Mouse (Mus musculus): ENCODE measurements around the gene Wdr83. TPM values are rescaled to one million over a fixed set of nuclear protein-coding genes. Genes with fewer than 3 reads are reported as not detected.

Gene Wdr83
- polyA plus RNA-seq, 1 experiment from 2014 or later, result 33.1 TPM

DNA sequence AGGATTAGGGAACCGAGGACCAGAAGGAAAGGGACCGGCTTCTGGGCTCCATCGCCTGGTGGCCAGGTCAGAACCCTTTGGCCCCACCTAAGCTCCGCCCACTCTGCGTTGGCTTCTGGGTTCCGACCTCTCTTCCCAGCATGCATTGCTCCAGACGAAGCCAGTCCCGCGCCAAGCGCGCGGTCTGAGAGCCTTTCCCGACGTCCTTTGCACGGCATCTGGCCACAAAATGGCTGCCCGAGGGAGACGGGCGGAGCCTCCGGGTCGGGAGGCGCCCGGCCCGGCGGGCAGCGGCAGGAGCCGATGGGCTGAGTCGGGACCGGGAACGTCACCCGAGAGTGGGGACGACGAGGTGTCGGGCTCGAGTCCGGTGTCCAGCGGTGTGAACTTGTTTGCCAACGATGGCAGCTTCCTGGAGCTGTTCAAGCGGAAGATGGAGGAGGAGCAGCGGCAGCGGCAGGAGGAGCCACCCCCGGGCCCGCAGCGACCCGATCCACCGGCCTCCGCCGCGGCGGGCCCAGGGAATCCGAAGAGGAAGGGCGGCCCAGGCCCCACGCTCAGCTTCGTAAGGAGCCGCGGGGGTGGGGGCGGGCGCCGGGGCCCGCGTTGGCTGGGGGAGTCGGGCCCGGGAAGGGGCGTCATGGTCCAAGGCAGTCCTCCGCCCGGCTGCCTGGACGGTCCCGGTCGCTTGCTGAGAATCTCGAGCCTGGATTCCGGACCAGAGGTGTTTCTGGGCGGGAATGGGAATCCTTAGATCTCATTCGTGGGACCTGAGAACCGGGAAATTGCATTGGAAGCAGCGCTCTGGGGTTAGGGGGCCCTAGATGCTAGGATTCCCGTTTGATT lies 54.2 kb downstream of the Wdr83 start, which contains the start of gene Trir:
Gene Trir, plus strand, starts transcription at position 154 of the 846 bp plus-strand sequence.
- peak within 1 kb of the TSS; percentile 63 for H3K4me2 ChIP-seq (ENCODE audit: low read depth, low read length)
- peaks cover 52% of the 10 kb centered on the region for H3K36me3 ChIP-seq (ENCODE audit: control insufficient read depth, insufficient read depth, low read length)
- peak within 1 kb of the TSS; percentile 98 for H3K4me3 ChIP-seq (ENCODE audit: low read depth, low read length)
- peaks cover 15% of the 10 kb centered on the region for H3K4me1 ChIP-seq (ENCODE audit: control insufficient read depth, insufficient read depth, low read length)
- no peaks in the 10 kb centered on the region for H3K27me3 ChIP-seq (replicated peaks; ENCODE audit: control insufficient read depth, insufficient read depth, low read length)
- peak within 1 kb of the TSS; percentile 93 for H3K27ac ChIP-seq (replicated peaks; ENCODE audit: low read depth, low read length)
- H3K9ac ChIP-seq (ENCODE audit: low read depth, low read length), result peak within 1 kb of the TSS; percentile 99
- ATAC-seq (ENCODE audit: low read depth) (peak; percentile 83), DNase-seq (ENCODE audit: low spot score) (peak; percentile 98)
- no peaks in the 10 kb centered on the region for H3K9me3 ChIP-seq (ENCODE audit: control insufficient read depth, low read length)
- WGBS, result under 1% methylated on average over 54 of the region's 75 CpGs

DNA sequence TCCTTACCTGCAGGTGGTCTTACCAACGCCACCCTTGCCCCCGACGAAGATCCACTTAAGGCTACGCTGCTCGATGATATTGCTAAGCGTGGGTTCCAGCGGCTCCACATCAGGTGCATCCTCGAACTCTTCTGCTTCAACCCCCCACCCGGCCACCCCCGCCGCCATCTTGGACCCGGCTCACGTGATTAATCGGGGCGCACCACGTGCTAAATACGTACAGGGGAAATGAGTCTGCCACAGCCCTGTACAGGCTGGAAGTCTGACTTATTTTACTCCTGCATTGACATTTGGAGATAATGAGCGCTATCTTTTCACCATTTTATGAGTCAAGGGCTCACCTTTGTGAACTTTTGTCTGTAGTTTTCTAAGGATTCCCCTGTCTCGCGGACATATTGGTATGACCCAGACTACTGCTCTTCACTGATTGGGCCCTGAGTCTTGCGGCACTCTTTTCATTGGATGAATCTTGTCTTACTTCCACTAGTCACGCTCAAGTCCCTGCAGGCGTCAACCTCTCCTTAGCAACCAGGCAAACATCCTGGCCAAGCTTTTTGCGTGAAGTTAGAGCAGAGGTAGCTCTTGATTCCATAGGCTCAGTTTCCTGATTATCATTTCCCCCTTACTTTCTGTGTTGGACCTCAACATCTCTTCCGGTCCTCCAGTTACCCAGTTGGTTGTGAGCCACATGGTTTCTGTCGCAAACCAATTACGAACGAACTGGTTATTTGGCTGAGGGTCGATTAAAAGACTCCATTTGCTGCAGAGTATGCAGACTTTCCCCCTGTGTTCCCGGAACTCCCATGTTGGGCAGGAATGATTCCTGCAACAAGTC lies 55.8 kb downstream of the Wdr83 start, which contains the start of gene Asna1:
Gene Asna1, minus strand, starts transcription at position 184 of the 835 bp plus-strand sequence.
- Histone ChIP-seq H3K27ac (replicated peaks; ENCODE audit: low read depth, low read length) (peak within 1 kb of the TSS; percentile 93), H3K9me3 (ENCODE audit: control insufficient read depth, low read length) (no peaks in the 10 kb centered on the region), H3K27me3 (replicated peaks; ENCODE audit: control insufficient read depth, insufficient read depth, low read length) (no peaks in the 10 kb centered on the region), H3K36me3 (ENCODE audit: control insufficient read depth, insufficient read depth, low read length) (peaks cover 48% of the 10 kb centered on the region), H3K4me2 (ENCODE audit: low read depth, low read length) (peak within 1 kb of the TSS; percentile 63), H3K4me3 (ENCODE audit: low read depth, low read length) (peak within 1 kb of the TSS; percentile 81), H3K9ac (ENCODE audit: low read depth, low read length) (peak within 1 kb of the TSS; percentile 80), H3K4me1 (ENCODE audit: control insufficient read depth, insufficient read depth, low read length) (peaks cover 15% of the 10 kb centered on the region)
- WGBS, result 7% methylated on average over 30 of the region's 30 CpGs
- ATAC-seq (ENCODE audit: low read depth) (peak; percentile 92), DNase-seq (ENCODE audit: low spot score) (peak; percentile 98)

Small RNA genes lying within 50 kb of the gene (microRNA-seq; reads per million reads assigned to microRNA genes)
- gene Gm23388 (ENCODE audit: borderline number of aligned reads), result not detected
- gene Mir7070 (ENCODE audit: borderline number of aligned reads), result 0.83 reads per million

Other genes starting within 250 kb of the Wdr83 start
- 41.3 and 41.5 TPM in 2 replicates for gene Gadd45gip1, start 249.8 kb downstream of the Wdr83 start, polyA plus RNA-seq (2014; fragmentation: Nextera tagmentation; extraction: Ambion mirVana)
- 109 and 111 TPM in 2 replicates for gene Rad23a, start 240.6 kb downstream of the Wdr83 start, polyA plus RNA-seq (2014; fragmentation: Nextera tagmentation; extraction: Ambion mirVana)
- 805 and 891 TPM in 2 replicates for gene Calr, start 234.4 kb downstream of the Wdr83 start, polyA plus RNA-seq (2014; fragmentation: Nextera tagmentation; extraction: Ambion mirVana)
- gene Farsa, start 224.3 kb downstream of the Wdr83 start, polyA plus RNA-seq (2014; fragmentation: Nextera tagmentation; extraction: Ambion mirVana), result 67.1 and 76.5 TPM in 2 replicates
- 68.5 and 71.8 TPM in 2 replicates for gene Syce2, start 209.2 kb downstream of the Wdr83 start, polyA plus RNA-seq (2014; fragmentation: Nextera tagmentation; extraction: Ambion mirVana)
- 27.3 and 33.2 TPM in 2 replicates for gene Gcdh, start 187.4 kb downstream of the Wdr83 start, polyA plus RNA-seq (2014; fragmentation: Nextera tagmentation; extraction: Ambion mirVana)
- gene Klf1, start 179.4 kb downstream of the Wdr83 start, polyA plus RNA-seq (2014; fragmentation: Nextera tagmentation; extraction: Ambion mirVana), result 2.1 and 2.2 TPM in 2 replicates
- 10.1 and 11.5 TPM in 2 replicates for gene Dnase2a, start 172.7 kb downstream of the Wdr83 start, polyA plus RNA-seq (2014; fragmentation: Nextera tagmentation; extraction: Ambion mirVana)
- 3.4 and 3.6 TPM in 2 replicates for gene Mast1, start 143.9 kb downstream of the Wdr83 start, polyA plus RNA-seq (2014; fragmentation: Nextera tagmentation; extraction: Ambion mirVana)
- gene Rtbdn, start 134.3 kb downstream of the Wdr83 start, polyA plus RNA-seq (2014; fragmentation: Nextera tagmentation; extraction: Ambion mirVana), result 0.20 TPM in 1 of 2 replicates, not detected in the other
- not detected in 2 replicates for gene Gm49661, start 111.9 kb downstream of the Wdr83 start, polyA plus RNA-seq (2014; fragmentation: Nextera tagmentation; extraction: Ambion mirVana)
- gene Prdx2, start 111.7 kb downstream of the Wdr83 start, polyA plus RNA-seq (2014; fragmentation: Nextera tagmentation; extraction: Ambion mirVana), result 715 and 771 TPM in 2 replicates
- gene Rnaseh2a, start 111.5 kb downstream of the Wdr83 start, polyA plus RNA-seq (2014; fragmentation: Nextera tagmentation; extraction: Ambion mirVana), result 73.7 and 88.9 TPM in 2 replicates
- gene Junb, start 102.6 kb downstream of the Wdr83 start, polyA plus RNA-seq (2014; fragmentation: Nextera tagmentation; extraction: Ambion mirVana), result 16.8 and 18.4 TPM in 2 replicates
- 13.1 and 15.3 TPM in 2 replicates for gene Hook2, start 90.7 kb downstream of the Wdr83 start, polyA plus RNA-seq (2014; fragmentation: Nextera tagmentation; extraction: Ambion mirVana)
- gene Best2, start 66.8 kb downstream of the Wdr83 start, polyA plus RNA-seq (2014; fragmentation: Nextera tagmentation; extraction: Ambion mirVana), result 0.30 and 0.58 TPM in 2 replicates
- gene Asna1, start 56.0 kb downstream of the Wdr83 start, polyA plus RNA-seq (2014; fragmentation: Nextera tagmentation; extraction: Ambion mirVana), result 97.3 and 101 TPM in 2 replicates
- gene Trir, start 54.5 kb downstream of the Wdr83 start, polyA plus RNA-seq (2014; fragmentation: Nextera tagmentation; extraction: Ambion mirVana), result 127 and 133 TPM in 2 replicates
- gene Tnpo2, start 44.4 kb downstream of the Wdr83 start, polyA plus RNA-seq (2014; fragmentation: Nextera tagmentation; extraction: Ambion mirVana), result 22.9 and 24.8 TPM in 2 replicates
- 20.9 and 25.8 TPM in 2 replicates for gene Fbxw9, start 21.3 kb downstream of the Wdr83 start, polyA plus RNA-seq (2014; fragmentation: Nextera tagmentation; extraction: Ambion mirVana)
- gene Gm5741, start 13.3 kb downstream of the Wdr83 start, polyA plus RNA-seq (2014; fragmentation: Nextera tagmentation; extraction: Ambion mirVana), result 0.68 TPM in 1 of 2 replicates, not detected in the other
- 44.0 and 49.5 TPM in 2 replicates for gene Dhps, start 9.5 kb downstream of the Wdr83 start, polyA plus RNA-seq (2014; fragmentation: Nextera tagmentation; extraction: Ambion mirVana)
- 125 and 127 TPM in 2 replicates for gene Wdr83os, start 566 bp downstream of the Wdr83 start, polyA plus RNA-seq (2014; fragmentation: Nextera tagmentation; extraction: Ambion mirVana)
- 35.3 and 35.6 TPM in 2 replicates for gene Man2b1, start 2.0 kb upstream of the Wdr83 start, polyA plus RNA-seq (2014; fragmentation: Nextera tagmentation; extraction: Ambion mirVana)
- 1.6 TPM in 2 replicates for gene Zfp791, start 41.8 kb upstream of the Wdr83 start, polyA plus RNA-seq (2014; fragmentation: Nextera tagmentation; extraction: Ambion mirVana)
- gene Cks1brt, start 70.6 kb upstream of the Wdr83 start, polyA plus RNA-seq (2014; fragmentation: Nextera tagmentation; extraction: Ambion mirVana), result not detected in 2 replicates
- gene Olfr371, start 144.7 kb upstream of the Wdr83 start, polyA plus RNA-seq (2014; fragmentation: Nextera tagmentation; extraction: Ambion mirVana), result 0.18 TPM in 1 of 2 replicates, not detected in the other
- gene Orc6, start 218.3 kb upstream of the Wdr83 start, polyA plus RNA-seq (2014; fragmentation: Nextera tagmentation; extraction: Ambion mirVana), result 90.7 and 92.7 TPM in 2 replicates
- 126 and 140 TPM in 2 replicates for gene Vps35, start 218.5 kb upstream of the Wdr83 start, polyA plus RNA-seq (2014; fragmentation: Nextera tagmentation; extraction: Ambion mirVana)

Data from embryonic facial prominence, embryonic 14.5 days (tissue).